Mouse (Mus musculus): ENCODE data around the gene Ric8a.

- TF ChIP-seq CTCF (conservative IDR thresholded peaks at IDR 0.05; ENCODE audit: insufficient read depth, insufficient read length, low read depth, low read length) (no peak), POLR2A (IDR thresholded peaks at IDR 0.05; ENCODE audit: low read depth, low read length) (no peak)
Observed at GRCm38 (mm10) chr7:140907131-140907530, 50.4 kb downstream of the Ric8a start.
